Mouse (Mus musculus) inflammation-experienced regulatory T-cells (primary cell): Measurements from ENCODE around the gene Pik3c2a. TPM values are rescaled to one million over a fixed set of nuclear protein-coding genes. Genes with fewer than 3 reads are reported as not detected.

Experiments
- polyA plus RNA-seq, 2 experiments: library from polyadenylated mRNA; unstranded; fragments of 100-300 nt; shearing (Covaris generic); gene quantifications; one replicate each; pipeline ENCODE4 v1.2.1; 2017

Gene Pik3c2a
- 10 to 100 TPM; 29.5 to 54.9 TPM for polyA plus RNA-seq

GRCm38 (mm10) chr7:116443004-116443696, at the start of gene Pik3c2a:
TSS of gene Pik3c2a (minus strand) at chr7:116443449.

GRCm38 (mm10) chr7:116333713-116334668, 109.3 kb downstream of the Pik3c2a start, which contains the start of gene Rps13:
TSS of gene Rps13 (minus strand) at chr7:116334195.

GRCm38 (mm10) chr7:116307871-116308631, 135.2 kb downstream of the Pik3c2a start, which contains the start of gene Plekha7:
TSS of gene Plekha7 (minus strand) at chr7:116308376.

Other genes starting within 250 kb of the Pik3c2a start
- gene Plekha7, start 135.1 kb downstream of the Pik3c2a start, polyA plus RNA-seq = 10 to 100 TPM in 1 of 2 experiments, 1 to 10 TPM in 1; 8.5 to 15.3 TPM
- gene Rps13, start 109.3 kb downstream of the Pik3c2a start, polyA plus RNA-seq = 100 to 1,000 TPM; 545 to 594 TPM
- gene Nucb2, start 60.9 kb upstream of the Pik3c2a start, polyA plus RNA-seq = 10 to 100 TPM; 10.9 to 33.9 TPM